Mouse (Mus musculus) ES-E14 (cell line): ENCODE measurements around the gene Efnb3. TPM values are rescaled to one million over a fixed set of nuclear protein-coding genes. Genes with fewer than 3 reads are reported as not detected.

Experiments
- DNase-seq: peaks from one replicate; pipeline ENCODE4 v3.0.0-alpha.2; 2013; ENCODE audit warnings: low read depth, low spot score
- H3K27ac ChIP-seq: 2 replicates; pipeline ENCODE4 v1.5.1; 2012; ENCODE audit warnings: low read depth, mild to moderate bottlenecking, low read length, moderate library complexity, mixed read lengths; ENCODE audit not compliant: poor library complexity, insufficient read depth, severe bottlenecking
- H3K36me3 ChIP-seq: 2 replicates; pipeline ENCODE4 v1.6.1; 2012; ENCODE audit warnings: mild to moderate bottlenecking, low read length, moderate library complexity, mixed read lengths; ENCODE audit not compliant: control insufficient read depth, poor library complexity, insufficient read depth, severe bottlenecking
- H3K4me1 ChIP-seq, 2 experiments: fragments of 150-350 bp in 1 of 2; sonication (generic) in 1 of 2; 2 replicates each; pipeline ENCODE4 v1.6.1; 2012; ENCODE audit warnings: low read length in 2 of 2, mild to moderate bottlenecking in 1 of 2, mixed read lengths in 1 of 2; ENCODE audit not compliant: control insufficient read depth in 2 of 2, insufficient read depth in 2 of 2, poor library complexity in 1 of 2
- H3K4me3 ChIP-seq, 2 experiments: fragments of 150-350 bp in 1 of 2; sonication (generic) in 1 of 2; 2 replicates each; pipeline ENCODE4 v1.5.1; 2012; ENCODE audit warnings: low read length in 2 of 2, low read depth in 1 of 2, mild to moderate bottlenecking in 1 of 2, mixed read lengths in 1 of 2; ENCODE audit not compliant: insufficient read depth in 1 of 2, poor library complexity in 1 of 2, severe bottlenecking in 1 of 2
- H3K9ac ChIP-seq: 2 replicates; pipeline ENCODE4 v1.6.1; 2012; ENCODE audit warnings: low read depth, mild to moderate bottlenecking, low read length, mixed read lengths; ENCODE audit not compliant: poor library complexity, insufficient read depth, severe bottlenecking
- H3K9me3 ChIP-seq: fragments of 150-350 bp; sonication (generic); 2 replicates; pipeline ENCODE4 v1.6.1; 2012; ENCODE audit warnings: low read depth, mild to moderate bottlenecking, low read length; ENCODE audit not compliant: control insufficient read depth, insufficient read depth
- CHD2 ChIP-seq: IDR thresholded peaks from 2 replicates; pipeline ENCODE4 v1.6.1; 2014; ENCODE audit warnings: mild to moderate bottlenecking, low read depth, low read length, inconsistent platforms
- HCFC1 ChIP-seq: IDR thresholded peaks from 2 replicates; pipeline ENCODE4 v1.6.1; 2012; ENCODE audit warnings: low read length, inconsistent platforms, borderline replicate concordance; ENCODE audit not compliant: insufficient read depth
- MAFK ChIP-seq: IDR thresholded peaks from 2 replicates; pipeline ENCODE4 v1.6.1; 2014; ENCODE audit warnings: mild to moderate bottlenecking, low read depth, low read length, inconsistent platforms; ENCODE audit not compliant: insufficient read depth
- ZC3H11A ChIP-seq: IDR thresholded peaks from 2 replicates; pipeline ENCODE4 v1.6.1; 2012; ENCODE audit warnings: low read depth, mild to moderate bottlenecking, inconsistent platforms, low read length, borderline replicate concordance
- ZNF384 ChIP-seq: IDR thresholded peaks from 2 replicates; pipeline ENCODE4 v1.6.1; 2012; ENCODE audit warnings: low read depth, low read length, inconsistent platforms
- in situ Hi-C, 2 experiments: fragments of 600-800 bp; cut with MboI; formaldehyde crosslinking; loops; one replicate each; pipeline ENCODE4 v1.15.1; 2025; ENCODE audit warnings: low sequenced_read_pairs in 2 of 2, inconsistent platforms in 1 of 2; ENCODE audit not compliant: unreplicated experiment in 2 of 2
- total RNA-seq: library from RNA; depleted of rRNA; stranded (reverse); fragments of 300-350 nt; gene quantifications from 2 replicates; pipeline ENCODE4 v1.2.3, GENCODE M21; 2012

The Efnb3 gene
- total RNA-seq, 1 experiment = 3.2 TPM

DNA sequence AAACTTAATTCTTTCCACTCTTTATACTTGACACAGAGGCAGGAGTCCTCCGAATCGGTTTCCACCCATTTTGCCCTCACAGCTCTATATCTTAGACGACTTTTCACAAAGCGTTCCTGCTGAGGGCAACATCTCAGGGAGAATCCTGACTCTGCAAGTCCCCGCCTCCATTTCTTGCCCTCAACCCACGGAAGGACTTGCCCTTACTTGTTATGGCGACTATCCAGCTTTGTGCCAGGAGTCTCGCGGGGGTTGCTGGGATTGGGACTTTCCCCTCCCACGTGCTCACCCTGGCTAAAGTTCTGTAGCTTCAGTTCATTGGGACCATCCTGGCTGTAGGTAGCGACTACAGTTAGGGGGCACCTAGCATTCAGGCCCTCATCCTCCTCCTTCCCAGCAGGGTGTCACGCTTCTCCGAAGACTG lies 20.1 kb upstream of the Efnb3 start, which contains the start of the genes Wrap53 and Trp53:
Gene Wrap53 (minus strand): TSS at position 165 of the 424 bp plus-strand sequence.
Gene Trp53 (plus strand): TSS at position 269 of the 424 bp plus-strand sequence.
- DNase-seq = peak; percentile 89
- Histone ChIP-seq H3K9me3 (no peaks in the 10 kb centered on the region), H3K4me1 (peaks cover 9 to 19% of the 10 kb centered on the region in 2 experiments), H3K9ac (peak within 1 kb of the TSS; percentile 98), H3K27ac (peak within 1 kb of the TSS; percentile 99), H3K36me3 (peaks cover 22% of the 10 kb centered on the region), H3K4me3 (peak within 1 kb of the TSS; percentile 90 to 97)
- TF ChIP-seq MAFK (0 out of 2 replicates have a peak, but pooled peaks have one; percentile 16), ZNF384 (no peak), HCFC1 (peak; percentile 91), CHD2 (peak; percentile 91), ZC3H11A (no peak)
- in situ Hi-C loops = no loop called here

DNA sequence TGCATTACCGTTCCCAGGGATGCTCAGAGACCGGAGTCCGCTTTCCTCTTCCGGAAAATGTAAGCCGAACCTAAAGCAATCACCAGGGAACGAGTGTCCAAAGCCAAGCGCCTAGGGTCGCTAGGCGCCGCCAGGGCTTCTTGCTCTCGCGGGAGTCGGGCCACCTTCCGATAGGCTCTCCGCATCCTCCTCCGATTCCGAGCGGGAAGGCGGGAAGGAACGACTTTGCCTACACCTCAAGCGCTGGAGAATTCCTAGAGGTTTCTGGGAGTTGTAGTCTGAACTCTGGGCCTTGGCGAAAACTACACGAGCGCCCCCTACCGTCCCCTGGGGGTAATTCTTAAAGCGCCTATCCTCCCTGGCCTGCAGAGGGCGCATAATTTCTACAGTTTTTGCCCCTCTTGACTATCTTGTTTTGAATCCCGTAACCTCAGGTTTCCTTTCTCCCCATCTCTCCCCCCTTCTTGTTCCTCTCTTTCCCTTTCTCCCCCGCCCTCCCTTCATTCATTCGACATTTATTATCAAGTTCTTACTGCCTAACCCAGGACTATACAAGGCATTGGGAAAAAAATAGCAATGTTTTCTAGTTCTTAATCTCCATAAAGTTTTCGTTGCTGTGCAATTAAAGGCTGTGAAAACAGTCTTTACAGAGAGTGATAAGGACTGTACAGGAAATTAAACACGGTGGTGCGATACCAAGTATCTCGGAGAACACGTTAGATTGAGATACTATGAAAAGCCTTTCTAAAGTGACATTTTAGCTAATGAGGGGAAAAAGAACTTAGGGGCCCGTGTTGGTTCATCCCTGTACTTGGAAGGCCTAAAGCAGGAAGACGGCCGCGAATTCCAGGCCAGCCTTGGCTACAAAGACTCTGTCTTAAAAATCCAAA lies 19.4 kb upstream of the Efnb3 start:
- H3K27ac ChIP-seq = peak overlapping the region; percentile 70
- H3K9ac ChIP-seq = peak overlapping the region; percentile 88
- peaks cover 6 to 17% of the 10 kb centered on the region in 2 experiments for H3K4me1 ChIP-seq
- peaks cover 27% of the 10 kb centered on the region for H3K36me3 ChIP-seq
- in situ Hi-C loops = no loop called here
- TF ChIP-seq CHD2 (peak; percentile 96), ZC3H11A (no peak), HCFC1 (peak; percentile 98), MAFK (no peak), ZNF384 (peak; percentile 71)
- H3K9me3 ChIP-seq = no peaks in the 10 kb centered on the region
- peak overlapping the region; percentile 90 to 97 for H3K4me3 ChIP-seq
- peak; percentile 98 for DNase-seq

GRCm38 (mm10) chr11:69578301-69578700 lies 18.3 kb upstream of the Efnb3 start:
- DNase-seq = no peak
- H3K4me1 ChIP-seq = peaks cover 6 to 12% of the 10 kb centered on the region in 2 experiments
- peak overlapping the region; percentile 88 for H3K9ac ChIP-seq
- TF ChIP-seq MAFK = no peak
- TF ChIP-seq ZNF384 = no peak
- TF ChIP-seq ZC3H11A = no peak
- TF ChIP-seq HCFC1 = no peak
- TF ChIP-seq CHD2 = no peak
- in situ Hi-C loops = no loop called here
- H3K4me3 ChIP-seq = peak overlapping the region; percentile 79 to 85
- no peaks in the 10 kb centered on the region for H3K9me3 ChIP-seq
- H3K36me3 ChIP-seq = peaks cover 26% of the 10 kb centered on the region
- H3K27ac ChIP-seq = 0 out of 2 replicates have a peak overlapping the region, but pooled peaks have one; percentile 25

- TF ChIP-seq MAFK = no peak
- no peak for TF ChIP-seq CHD2
- no peak for TF ChIP-seq HCFC1
- TF ChIP-seq ZNF384 = no peak
- no peak for TF ChIP-seq ZC3H11A
- DNase-seq = no peak
- Histone ChIP-seq H3K36me3 (peaks cover 26% of the 10 kb centered on the region), H3K4me3 (no peak overlapping the region), H3K9ac (no peak overlapping the region), H3K4me1 (peaks cover 2 to 12% of the 10 kb centered on the region in 2 experiments; a peak in 3 of 4 replicates), H3K27ac (no peak overlapping the region), H3K9me3 (no peaks in the 10 kb centered on the region)
- in situ Hi-C loops = no loop called here
Observed at GRCm38 (mm10) chr11:69576307-69576706, 16.3 kb upstream of the Efnb3 start.
